Mouse (Mus musculus) bone marrow, adult 2 months (tissue): ENCODE measurements around the gene Lrmda. TPM values are rescaled to one million over a fixed set of nuclear protein-coding genes. Genes with fewer than 3 reads are reported as not detected.

Experiments
- H3K27ac ChIP-seq: fragments of 200-500 bp; 2 replicates; pipeline ENCODE4 v1.5.1; 2012; ENCODE audit warnings: low read depth, mild to moderate bottlenecking, control low read depth, inconsistent platforms, low read length; ENCODE audit not compliant: control insufficient read depth, poor library complexity, insufficient read depth
- H3K4me1 ChIP-seq: fragments of 200-500 bp; 2 replicates; pipeline ENCODE4 v1.6.1; 2011; ENCODE audit warnings: low read length; ENCODE audit not compliant: control insufficient read depth, insufficient read depth
- H3K4me3 ChIP-seq: fragments of 200-500 bp; replicated peaks from 2 replicates; pipeline ENCODE3; 2011; ENCODE audit warnings: mild to moderate bottlenecking, low read depth, low read length, control low read depth; ENCODE audit not compliant: control insufficient read depth
- CTCF ChIP-seq: fragments of 200-500 bp; IDR thresholded peaks from 2 replicates; pipeline ENCODE4 v1.5.1; 2011; ENCODE audit warnings: low read length, control low read depth; ENCODE audit not compliant: control insufficient read depth, insufficient read depth
- POLR2A ChIP-seq: fragments of 200-500 bp; IDR thresholded peaks from 2 replicates; pipeline ENCODE4 v1.6.1; 2011; ENCODE audit warnings: low read depth, mild to moderate bottlenecking, control low read depth, low read length, borderline replicate concordance; ENCODE audit not compliant: control insufficient read depth
- WGBS: fragments of 180-500 bp; shearing (Covaris S2); methylation state at CpG from one replicate; pipeline ENCODE4 v1.1.7; 2018; 5-methylcytosine and 5-hydroxymethylcytosine counted together
- polyA plus RNA-seq: library from polyadenylated mRNA; stranded (reverse); fragments of >200 nt; gene quantifications from 2 replicates; pipeline ENCODE4 v1.2.4, GENCODE M21; 2011; ENCODE audit warnings: low replicate concordance; ENCODE audit not compliant: missing spikeins, insufficient read depth, insufficient read length

The Lrmda gene
- polyA plus RNA-seq, 1 experiment = 3.8 TPM

GRCm38 (mm10) chr14:22377148-22377547, 357.6 kb downstream of the Lrmda start:
- Histone ChIP-seq H3K27ac (no peak overlapping the region), H3K4me3 (no peak overlapping the region), H3K4me1 (no peaks in the 10 kb centered on the region)
- WGBS = 53% methylated on average over 1 of the region's 1 CpGs
- TF ChIP-seq POLR2A = no peak
- TF ChIP-seq CTCF = no peak

GRCm38 (mm10) chr14:22382101-22382500, 362.6 kb downstream of the Lrmda start:
- no peak overlapping the region for H3K27ac ChIP-seq
- H3K4me3 ChIP-seq = no peak overlapping the region
- H3K4me1 ChIP-seq = no peaks in the 10 kb centered on the region
- 75% methylated on average over 4 of the region's 4 CpGs for WGBS
- TF ChIP-seq CTCF (no peak), POLR2A (no peak)

- Histone ChIP-seq H3K4me3 (no peak overlapping the region), H3K4me1 (no peaks in the 10 kb centered on the region), H3K27ac (no peak overlapping the region)
- no peak for TF ChIP-seq POLR2A
- no peak for TF ChIP-seq CTCF
- 79% methylated on average over 10 of the region's 10 CpGs for whole genome bisulfite sequencing
These were observed 374.1 kb downstream of the Lrmda start for GRCm38 (mm10) chr14:22393616-22394015.

GRCm38 (mm10) chr14:22402411-22402810, 382.9 kb downstream of the Lrmda start:
- WGBS = 81% methylated on average over 4 of the region's 4 CpGs
- Histone ChIP-seq H3K4me1 (no peaks in the 10 kb centered on the region), H3K4me3 (no peak overlapping the region), H3K27ac (no peak overlapping the region)
- no peak for TF ChIP-seq POLR2A
- TF ChIP-seq CTCF = no peak

- Histone ChIP-seq H3K4me1 (no peaks in the 10 kb centered on the region), H3K27ac (no peak overlapping the region), H3K4me3 (no peak overlapping the region)
- WGBS = 77% methylated on average over 5 of the region's 5 CpGs
- TF ChIP-seq POLR2A (no peak), CTCF (no peak)
These were observed 387.1 kb downstream of the Lrmda start for GRCm38 (mm10) chr14:22406623-22407022.

- Histone ChIP-seq H3K4me1 (no peaks in the 10 kb centered on the region), H3K27ac (no peak overlapping the region), H3K4me3 (no peak overlapping the region)
- 72% methylated on average over 1 of the region's 1 CpGs for WGBS
- no peak for TF ChIP-seq POLR2A
- no peak for TF ChIP-seq CTCF
These were observed 391.3 kb downstream of the Lrmda start for GRCm38 (mm10) chr14:22410826-22411225.

- 76% methylated on average over 7 of the region's 7 CpGs for WGBS
- no peaks in the 10 kb centered on the region for H3K4me1 ChIP-seq
- no peak overlapping the region for H3K4me3 ChIP-seq
- TF ChIP-seq POLR2A = no peak
- TF ChIP-seq CTCF = no peak
- H3K27ac ChIP-seq = no peak overlapping the region
These were observed 393.7 kb downstream of the Lrmda start for GRCm38 (mm10) chr14:22413220-22413619.

GRCm38 (mm10) chr14:22417706-22418105, 398.2 kb downstream of the Lrmda start:
- Histone ChIP-seq H3K4me3 (no peak overlapping the region), H3K4me1 (no peaks in the 10 kb centered on the region), H3K27ac (no peak overlapping the region)
- 83% methylated on average over 3 of the region's 3 CpGs for WGBS
- TF ChIP-seq POLR2A = no peak
- no peak for TF ChIP-seq CTCF

- H3K4me3 ChIP-seq = no peak overlapping the region
- 79% methylated on average over 4 of the region's 4 CpGs for WGBS
- TF ChIP-seq CTCF (no peak), POLR2A (no peak)
- no peaks in the 10 kb centered on the region for H3K4me1 ChIP-seq
- no peak overlapping the region for H3K27ac ChIP-seq
These were observed 402.2 kb downstream of the Lrmda start for GRCm38 (mm10) chr14:22421668-22422067.
